Mouse (Mus musculus): ENCODE results near the gene Hectd1. TPM values are rescaled to one million over a fixed set of nuclear protein-coding genes. Genes with fewer than 3 reads are reported as not detected.

The Hectd1 gene
- total RNA-seq, 2 experiments from 2014 or later = 84.3 to 90.9 TPM

DNA sequence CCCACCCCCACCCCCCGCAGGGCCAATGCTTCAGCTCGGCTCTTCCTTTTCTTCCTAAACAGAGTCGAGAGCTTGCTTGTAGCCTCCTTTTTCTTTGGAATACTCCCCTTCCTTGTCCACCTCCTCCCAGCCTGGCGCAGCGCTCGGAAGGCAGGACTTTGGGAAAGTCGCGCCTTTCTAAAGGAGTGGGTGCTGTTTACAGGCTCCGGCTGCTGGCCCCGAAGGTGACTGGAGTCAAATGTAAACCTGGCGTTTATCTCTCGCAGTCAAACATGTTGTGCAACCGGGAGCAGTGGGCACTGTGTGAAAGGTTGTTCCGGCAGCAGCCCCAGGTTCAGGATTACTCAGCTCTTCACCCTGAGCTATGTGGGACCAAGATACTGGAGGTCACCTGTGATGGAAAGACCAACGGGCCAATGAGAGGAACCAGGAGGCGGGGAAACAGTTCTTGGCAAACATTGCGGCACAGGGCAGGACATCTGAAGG, 15.5 kb upstream of the Hectd1 start:
- DNase-seq (ENCODE audit: low spot score) = peak; percentile 98

DNA sequence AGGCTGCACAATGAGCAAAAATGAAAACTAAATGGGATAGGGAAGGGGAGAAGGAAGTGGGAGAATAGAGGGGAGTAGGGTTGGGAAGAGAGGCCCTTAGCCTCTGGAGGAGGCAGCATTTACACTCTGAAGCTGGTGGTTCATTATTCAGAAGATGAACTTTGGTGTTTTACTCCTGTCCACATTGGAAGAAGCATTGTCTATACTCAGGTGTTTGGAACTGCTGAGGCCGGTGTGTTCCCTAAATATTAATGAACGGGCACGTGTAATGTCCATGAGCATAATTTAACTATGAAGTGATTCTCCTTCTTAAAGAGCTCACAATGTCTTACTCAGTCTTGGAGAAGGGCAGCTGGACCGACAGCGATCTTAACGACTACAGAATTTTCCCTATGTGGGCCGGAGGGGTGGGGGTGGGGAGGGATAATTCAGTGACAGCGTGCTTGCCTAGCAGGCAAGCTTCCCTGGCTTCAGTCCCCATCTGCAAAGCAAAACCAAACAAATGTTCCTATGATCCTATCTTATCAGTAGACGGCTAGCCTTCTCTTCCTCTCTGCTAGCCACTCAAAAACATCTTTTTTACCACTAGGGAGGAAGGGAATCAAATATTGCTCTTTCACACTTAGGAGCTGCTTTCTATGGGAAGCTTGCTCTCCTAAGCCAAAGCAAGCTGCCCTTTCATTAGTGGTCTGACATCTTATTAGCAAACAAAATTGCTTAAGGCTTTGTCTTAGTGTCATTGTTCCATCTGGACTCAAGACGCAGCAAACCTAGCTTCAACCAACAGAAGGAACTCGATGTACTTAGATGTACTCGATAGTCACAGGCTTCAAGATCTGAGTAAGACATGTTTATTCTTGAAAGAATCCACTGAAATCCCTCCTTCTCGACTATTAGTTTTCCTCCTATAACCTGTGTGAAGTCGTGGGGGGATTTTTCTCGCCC, 14.5 kb upstream of the Hectd1 start:
- DNase-seq (ENCODE audit: low spot score) = no peak

DNA sequence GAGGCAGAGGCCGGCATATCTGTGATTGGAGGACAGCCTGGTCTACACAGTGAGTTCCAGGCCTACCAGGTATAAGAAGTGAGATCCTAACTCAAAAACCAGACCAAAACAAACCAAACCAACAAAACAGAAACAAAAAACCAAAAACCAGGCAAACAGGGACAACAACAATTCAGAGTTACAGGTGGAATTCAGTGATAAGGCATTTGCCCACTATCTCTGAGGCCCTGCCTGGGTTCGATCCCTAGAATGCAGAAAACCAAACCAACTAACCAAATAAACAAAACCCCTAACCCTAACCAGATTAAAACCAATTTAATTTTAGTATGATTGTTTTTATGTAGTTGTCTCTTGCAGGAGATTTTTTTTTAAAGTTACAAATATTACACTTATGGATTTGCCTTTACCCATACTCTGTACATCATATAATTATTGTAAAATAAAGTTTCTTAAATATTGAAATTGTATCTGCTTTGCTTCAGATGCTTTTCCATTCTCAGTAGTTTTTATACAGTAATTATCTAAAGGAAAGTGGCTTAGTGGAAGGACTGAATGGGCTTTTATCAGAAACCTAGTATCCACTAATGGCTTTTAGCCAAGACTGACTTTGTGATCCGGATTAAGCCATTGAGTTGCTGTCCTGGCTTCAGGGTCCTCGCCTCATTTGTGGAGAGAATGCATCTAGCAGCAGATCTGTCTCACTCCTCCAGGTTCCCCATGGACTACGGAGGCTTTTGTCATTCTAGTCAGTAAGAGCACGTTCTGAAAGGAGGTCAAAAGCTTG, 12.9 kb upstream of the Hectd1 start:
- no peak for DNase-seq (ENCODE audit: low spot score)

DNA sequence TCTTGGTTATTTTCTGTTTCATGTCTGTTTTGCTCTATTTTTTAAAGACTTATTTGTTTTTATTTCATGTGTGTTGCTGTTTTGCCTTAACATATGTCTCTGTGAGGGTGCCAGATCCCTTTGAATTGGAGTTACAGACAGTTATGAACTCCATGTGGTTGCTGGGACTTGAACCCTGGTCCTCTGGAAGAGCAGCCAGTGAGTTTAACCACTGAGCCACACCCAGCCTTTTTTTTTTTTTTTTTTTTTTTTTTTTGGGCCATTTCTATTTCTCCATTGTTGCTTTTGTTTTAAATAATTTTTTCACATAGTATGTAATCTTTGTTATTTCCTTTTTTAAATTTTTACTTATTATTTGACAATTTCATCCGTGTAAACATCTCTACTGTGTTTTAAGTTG, 10.5 kb upstream of the Hectd1 start:
- no peak for DNase-seq (ENCODE audit: low spot score)

DNA sequence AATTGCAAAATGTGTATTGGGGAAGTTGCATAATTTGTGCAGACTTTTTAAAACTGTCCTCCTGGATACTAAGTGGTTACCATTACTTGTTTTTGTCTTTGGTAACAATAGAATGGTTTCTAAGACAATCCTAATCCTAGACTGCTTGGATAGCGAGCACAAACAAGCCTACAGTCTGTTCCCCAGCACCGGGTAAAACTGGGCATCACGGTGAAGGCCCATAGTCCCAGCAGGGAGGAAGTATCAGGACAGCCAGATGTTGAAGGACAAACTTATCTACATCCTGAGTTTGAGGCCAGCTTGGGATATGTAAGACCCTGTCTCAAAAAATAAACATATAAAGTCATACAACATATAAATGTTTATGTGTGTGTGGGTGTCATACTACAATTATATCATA, 5.9 kb upstream of the Hectd1 start:
- DNase-seq (ENCODE audit: low spot score) = no peak

DNA sequence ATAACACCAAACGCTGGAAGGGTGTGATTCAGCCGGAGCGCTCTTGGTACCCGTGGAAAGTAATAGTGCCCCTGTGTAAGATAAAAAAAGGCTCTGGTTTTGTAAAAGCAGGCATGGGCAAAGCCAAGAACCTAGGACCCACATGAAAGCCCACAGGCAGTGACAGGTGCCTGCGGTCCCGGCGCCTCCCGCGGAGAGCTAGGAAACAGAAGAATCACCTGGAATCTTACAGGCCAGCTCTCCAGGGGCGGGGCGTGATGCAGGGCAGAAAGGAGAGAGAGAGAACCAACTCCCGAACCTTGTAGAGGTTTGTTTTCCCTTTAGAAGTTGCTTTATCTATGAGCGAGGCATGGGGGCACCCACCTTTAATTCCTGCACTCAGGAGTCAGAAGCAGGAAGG, 2.6 kb upstream of the Hectd1 start:
- DNase-seq (ENCODE audit: low spot score) = no peak

DNA sequence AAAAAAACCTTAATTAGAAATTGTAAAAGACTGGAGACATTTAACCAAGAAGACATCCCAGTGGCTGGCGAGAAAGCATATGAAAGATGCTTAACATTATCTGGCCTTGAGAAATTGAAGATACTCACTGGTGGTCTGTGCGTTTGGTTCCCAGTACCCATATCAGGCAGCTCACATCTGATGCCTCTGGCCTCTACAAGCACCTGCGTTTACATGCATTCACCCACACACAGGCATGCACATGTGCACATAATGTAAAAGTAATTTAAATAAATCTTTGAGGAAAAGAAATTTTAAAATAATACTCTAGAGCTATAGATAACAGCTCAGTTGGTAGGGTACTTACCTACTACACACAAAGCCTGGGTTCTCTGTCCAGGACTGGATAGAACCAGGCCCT, 2.0 kb upstream of the Hectd1 start:
- no peak for DNase-seq (ENCODE audit: low spot score)

DNA sequence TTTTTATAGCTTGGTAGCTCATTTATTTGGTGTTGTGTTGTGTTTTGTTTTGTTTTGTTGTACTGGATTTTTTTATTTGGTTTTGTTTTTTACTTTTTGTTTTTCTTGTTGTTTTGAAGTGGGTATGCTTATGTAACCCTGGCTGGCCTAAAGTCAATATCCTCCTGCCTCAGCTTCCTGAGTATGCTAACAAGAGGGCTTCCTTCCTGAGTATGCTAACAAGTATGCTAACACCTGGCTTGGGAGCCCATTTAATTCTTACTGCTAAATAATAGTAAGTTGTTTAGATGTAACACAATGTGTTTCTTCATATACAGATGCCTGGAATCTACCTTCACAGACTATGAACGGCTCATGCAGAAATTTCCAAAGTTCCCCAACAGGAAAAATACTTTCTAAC, 1.3 kb upstream of the Hectd1 start:
- DNase-seq (ENCODE audit: low spot score) = no peak

DNA sequence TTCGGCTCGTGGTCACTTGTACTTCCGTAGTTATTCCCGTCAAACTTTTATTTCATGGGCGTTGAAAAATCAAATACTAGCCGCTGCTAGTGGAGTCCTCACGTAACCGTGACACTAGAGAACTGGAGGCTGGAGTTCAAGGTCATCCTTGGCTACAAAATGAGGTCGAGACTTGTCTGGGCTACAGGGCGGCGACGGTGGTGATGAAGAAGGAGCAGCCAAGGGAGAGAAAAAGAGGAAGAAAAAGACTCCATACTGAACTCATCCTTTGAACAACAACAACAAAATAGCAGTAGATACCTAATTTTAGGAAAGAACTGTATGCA, 704 bp upstream of the Hectd1 start:
- DNase-seq (ENCODE audit: low spot score) = no peak

DNA sequence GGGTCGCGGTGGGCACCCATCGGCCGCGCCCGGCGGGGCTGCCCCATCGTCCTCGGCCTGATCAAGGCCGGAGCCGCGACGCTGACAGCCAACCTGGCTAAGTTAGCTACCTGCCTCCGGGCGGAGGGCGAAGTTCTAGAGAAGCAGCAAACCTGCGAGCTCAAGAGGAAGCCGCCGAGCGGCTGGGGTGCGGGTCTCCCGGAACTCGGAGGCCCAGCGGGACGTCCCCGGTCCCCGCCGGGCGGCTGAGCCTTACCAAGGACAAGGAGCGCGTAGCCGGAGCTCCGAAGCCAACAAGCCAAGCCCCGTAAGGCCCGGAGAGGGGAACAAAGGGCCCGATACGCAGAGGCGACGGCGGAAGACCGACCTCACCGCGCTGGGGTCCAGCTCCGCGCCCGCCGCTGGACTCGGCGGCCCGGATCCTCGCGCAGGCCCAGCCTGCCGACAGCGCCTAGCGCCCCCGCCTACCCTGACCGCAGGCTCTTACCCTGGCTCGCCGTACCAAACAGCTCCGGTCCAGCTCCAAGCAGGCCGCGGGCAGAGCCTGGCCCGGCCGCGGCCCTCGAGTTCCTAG, 533 bp downstream of the Hectd1 start:
- DNase-seq (ENCODE audit: low spot score) = no peak

DNA sequence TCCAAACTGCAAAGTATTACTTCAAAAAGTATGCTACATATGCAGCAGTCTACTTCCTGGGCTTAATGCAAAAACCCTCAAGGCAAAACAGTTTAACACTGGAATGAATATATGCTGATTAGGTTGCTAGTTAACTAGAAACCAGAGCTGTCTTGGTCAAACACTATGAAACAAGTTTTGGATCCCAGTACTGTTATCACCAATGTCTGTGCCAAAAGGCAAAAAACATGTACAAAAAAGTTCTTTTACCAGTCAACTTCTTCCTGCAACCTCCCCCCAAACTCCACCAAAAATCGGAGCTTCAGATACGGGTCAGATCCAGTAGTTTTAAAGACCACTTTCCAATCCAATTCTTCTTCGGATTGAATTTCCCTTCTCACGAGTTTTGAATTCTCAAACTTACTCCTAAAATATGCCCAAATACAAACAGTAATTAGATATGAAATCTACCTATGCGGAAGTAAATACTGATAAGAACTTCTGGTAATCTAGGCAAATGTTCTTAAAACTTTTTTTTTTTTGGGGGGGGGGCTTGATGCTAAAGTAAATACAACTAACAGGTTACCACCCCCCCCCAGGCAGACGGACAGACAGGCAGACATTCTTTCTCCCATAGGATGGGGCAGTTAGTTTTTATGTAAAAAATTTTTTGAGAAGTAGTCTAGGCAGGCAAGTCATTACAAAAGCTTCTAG, 1.2 kb downstream of the Hectd1 start:
- DNase-seq (ENCODE audit: low spot score) = no peak

DNA sequence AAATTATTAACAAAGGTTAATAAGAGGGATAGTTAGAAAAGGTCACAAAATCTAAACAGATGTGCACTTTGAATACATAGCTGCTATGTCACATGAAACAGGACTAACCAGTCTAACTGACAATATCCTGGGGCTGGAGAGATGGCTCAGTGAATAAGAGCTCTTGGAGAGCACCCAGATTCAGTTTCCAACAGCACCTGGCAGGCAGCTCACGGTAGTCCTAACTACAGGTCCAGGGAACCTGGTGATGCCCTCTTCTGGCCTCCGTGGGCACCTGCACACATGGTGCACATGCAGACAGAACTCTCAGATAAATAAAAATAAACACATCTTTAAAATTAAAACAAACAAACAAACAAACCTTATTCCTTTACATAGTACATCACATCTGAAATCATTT, 4.0 kb downstream of the Hectd1 start:
- DNase-seq (ENCODE audit: low spot score) = no peak

DNA sequence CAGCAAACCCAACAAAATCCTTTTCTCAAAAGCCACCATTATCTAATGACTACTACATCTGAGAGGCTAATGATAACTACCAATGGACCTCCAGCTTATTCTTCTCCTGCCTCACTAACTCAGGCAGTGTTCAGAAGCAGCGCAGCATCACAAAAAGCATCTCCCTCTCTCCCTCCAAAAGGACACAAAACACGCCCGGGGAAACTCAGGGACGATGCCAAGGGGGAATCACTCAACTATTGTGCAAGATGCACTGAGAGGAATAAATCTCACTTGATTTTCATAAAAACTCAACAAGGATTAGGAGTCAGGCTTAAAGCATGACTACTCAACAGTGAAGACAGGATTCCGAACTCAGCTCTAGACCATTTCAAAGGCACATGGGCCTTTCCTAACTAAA, 6.0 kb downstream of the Hectd1 start:
- no peak for DNase-seq (ENCODE audit: low spot score)

DNA sequence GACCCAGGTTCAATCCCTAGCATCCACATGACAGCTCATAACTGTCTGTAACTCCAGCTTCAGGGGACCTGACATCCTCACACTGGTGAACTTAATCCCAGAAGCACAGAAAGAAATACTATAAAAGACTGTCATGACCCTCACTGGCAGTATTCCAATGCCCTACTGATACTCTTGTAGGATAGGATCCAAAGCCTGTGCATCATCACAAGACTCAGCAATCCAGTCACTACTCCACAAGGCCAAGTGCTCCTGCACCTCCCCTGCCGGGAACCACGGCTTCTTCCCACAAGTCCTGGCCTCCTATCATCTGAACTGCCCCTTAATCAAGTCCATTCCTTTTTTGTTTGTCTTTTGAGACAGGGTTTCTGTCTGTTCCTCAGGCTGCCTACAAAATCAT, 6.5 kb downstream of the Hectd1 start:
- no peak for DNase-seq (ENCODE audit: low spot score)

DNA sequence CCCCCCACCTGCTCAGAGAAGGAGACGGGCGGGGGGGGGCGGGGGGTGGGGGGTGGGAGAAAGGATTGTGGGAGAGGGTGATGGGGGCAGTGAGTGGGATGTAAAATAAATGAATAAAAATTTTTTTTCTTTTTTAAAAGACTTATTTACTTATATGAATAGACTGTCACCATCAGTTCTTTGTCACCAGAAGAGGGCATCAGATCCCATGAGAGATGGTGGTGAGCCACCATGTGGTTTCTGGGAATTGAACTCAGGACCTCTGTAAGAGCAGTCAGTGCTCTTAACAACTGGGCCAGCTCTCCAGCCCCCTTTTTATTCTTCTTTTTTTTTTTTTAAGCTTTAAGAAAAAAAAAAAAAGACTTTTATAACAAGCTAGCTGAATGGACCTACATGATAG, 7.1 kb downstream of the Hectd1 start:
- no peak for DNase-seq (ENCODE audit: low spot score)

DNA sequence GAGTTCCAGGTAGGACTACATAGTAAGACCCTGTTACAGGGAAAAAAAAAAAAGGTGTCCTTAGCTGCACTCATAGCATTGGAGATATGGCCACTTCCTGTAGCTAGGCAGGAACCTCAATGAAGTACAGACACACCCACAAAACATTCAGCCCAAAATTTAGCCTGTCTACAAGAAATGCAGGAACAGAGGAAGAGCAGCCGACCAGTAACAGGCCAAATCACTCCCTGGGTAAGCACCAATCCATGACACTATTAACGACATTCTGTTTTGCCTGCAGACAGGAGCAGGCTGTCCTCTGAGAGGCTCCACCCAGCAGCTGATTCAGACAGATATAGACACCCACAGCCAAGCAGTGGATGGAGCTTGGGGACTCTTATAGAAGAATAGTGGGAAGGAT, 8.1 kb downstream of the Hectd1 start:
- DNase-seq (ENCODE audit: low spot score) = no peak

DNA sequence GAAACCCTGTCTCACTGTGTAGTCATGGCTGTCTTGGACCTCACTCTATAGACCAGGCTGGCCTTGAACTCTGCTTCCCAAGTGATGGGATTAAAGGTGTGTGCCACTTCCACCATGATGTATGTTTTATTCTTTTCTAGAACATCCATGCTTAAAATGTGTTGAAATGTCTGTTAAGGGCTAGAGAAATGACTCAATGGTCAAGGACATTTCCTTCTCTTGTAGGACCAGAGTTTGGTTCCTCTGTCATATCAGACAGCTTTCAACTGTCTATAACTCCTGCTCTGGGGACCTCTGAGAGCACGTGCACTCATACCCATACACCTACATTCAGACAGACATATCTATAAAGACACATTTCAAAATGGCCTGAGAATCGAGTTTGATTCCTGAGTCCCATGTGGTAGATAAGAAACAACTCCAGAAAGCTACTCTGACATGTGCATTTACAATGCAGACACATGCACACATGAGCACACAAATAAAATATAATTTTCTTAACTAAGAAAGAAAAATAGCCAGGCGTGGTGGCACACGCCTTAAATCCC, 9.3 kb downstream of the Hectd1 start:
- DNase-seq (ENCODE audit: low spot score) = no peak

DNA sequence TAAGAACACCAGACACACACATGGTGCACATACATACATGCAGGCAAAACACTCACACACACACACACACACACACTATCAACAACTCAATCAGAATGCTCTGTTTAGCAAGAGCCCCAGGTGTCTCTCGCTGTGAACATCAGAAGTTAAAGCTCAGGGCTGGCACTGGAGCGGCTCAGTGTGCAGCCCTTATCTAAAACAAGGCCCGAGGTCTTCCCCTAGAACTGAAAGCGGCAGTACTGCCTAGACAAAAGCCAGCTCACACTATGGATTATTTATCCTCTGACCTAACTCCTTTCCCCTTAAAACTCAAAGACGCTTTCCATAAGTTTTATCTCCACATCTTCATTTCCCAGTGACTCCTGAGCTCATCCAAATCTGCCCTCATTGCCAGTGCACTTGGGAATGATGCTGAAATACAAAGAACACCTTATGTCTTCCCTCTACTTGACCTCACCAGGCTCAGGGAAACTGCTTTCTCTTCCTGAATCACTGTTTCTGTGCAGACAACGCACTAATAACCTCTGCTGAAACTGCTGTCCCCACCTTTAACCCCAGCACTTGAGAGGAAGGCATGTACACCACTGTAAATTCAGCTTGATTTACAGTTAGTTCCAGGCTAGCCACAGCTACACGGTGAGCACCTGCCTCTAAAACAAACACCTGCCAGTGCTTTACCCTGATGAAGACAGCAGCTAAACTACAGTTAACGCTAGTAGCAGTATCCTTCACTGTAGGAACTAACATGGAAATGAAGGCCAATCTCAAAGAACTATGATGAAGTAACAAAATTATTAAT, 11.3 kb downstream of the Hectd1 start:
- DNase-seq (ENCODE audit: low spot score) = no peak

DNA sequence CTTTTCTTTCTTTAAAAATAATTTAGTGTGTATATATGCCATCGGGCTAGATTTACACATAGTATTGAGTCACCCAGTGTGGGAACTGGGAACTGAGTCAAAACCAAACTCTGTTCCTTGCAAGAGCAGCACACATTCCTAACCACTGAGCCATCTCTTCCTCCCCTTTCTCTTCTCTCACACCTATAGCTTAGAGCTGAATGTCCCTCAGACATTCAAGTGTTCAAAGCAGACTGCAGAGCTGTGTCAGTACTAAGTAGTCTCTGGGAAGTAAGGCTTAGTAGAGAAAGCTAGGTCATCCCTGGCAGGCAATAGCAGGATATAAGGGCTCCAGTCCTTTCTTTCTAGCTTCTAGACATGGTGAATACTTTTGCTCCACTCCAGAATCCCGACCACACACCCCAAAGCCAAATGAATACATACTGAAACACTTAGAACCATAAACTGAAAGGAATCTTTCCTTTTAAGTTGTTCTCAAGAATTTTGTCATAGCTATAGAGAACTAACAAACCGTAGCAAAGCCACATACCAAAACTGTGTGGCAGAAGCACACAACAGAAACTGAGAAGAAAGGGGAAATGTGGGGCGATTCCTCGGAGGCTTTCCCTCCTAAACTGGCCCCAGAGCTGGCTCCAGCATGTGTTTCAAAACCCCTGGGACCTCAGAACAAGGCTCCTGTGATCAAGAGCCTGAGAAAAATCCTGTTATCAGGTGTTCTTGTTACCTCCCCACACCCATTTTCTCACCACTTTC, 17.8 kb downstream of the Hectd1 start:
- no peak for DNase-seq (ENCODE audit: low spot score)

DNA sequence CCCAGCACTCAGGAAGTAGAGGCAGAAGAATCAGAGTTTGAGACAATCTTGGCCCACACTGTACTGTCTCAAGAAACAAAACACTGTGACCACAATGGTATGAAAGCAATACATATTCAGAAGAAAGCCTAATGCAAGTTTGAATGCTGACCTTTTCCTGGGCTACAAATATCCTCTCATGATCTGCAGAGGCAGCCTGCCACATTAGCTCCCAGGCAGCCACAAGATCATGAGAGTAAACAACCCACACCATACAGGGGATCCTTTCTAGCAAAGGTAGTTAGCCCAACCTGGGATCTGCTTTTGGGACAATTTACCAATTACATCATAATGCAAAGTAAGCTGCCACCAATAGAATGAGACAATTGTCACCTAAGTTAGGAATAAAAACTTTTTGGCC, 18.8 kb downstream of the Hectd1 start:
- DNase-seq (ENCODE audit: low spot score) = peak; percentile 55
